Mouse (Mus musculus) right cerebral cortex, postnatal 25 days (tissue): ENCODE results near the gene Lgalsl.

Experiments
- DNase-seq: peaks from one replicate; pipeline ENCODE4 v3.0.0; 2022

The Lgalsl gene

DNA sequence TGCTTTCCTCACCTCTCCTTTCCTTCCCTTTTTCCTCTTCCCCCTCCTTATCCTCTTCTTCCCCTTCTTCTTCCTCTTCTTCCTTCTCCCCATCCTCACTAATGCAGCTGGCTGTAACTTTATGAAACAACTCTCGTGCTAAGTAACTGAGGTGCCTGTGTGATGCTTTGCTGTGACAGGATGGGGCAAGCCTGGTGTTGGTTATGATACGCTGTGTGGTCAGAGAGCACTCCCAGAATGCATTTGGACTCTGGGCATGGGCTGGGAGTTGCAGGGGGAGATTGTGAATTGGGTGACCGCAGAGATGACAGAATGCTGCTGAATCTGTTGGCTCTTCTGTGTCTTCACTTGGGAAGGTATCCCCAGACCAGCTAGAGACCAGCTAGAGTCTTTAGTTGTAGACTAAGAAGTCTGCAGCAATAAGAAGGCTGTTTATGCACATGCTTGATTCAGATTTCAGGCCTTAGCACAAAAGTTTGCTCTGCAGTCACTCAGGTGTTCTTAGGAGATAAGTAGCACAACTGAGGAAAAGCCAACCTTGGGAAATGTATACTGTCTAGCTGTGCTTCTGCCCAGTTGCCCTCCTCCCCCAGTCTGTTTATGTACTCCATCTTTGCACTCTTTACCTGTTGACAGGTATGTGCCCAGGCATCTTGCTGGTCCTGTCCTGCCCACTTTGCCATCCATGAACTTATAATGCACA, 51.8 kb downstream of the Lgalsl start:
- no peak for DNase-seq

DNA sequence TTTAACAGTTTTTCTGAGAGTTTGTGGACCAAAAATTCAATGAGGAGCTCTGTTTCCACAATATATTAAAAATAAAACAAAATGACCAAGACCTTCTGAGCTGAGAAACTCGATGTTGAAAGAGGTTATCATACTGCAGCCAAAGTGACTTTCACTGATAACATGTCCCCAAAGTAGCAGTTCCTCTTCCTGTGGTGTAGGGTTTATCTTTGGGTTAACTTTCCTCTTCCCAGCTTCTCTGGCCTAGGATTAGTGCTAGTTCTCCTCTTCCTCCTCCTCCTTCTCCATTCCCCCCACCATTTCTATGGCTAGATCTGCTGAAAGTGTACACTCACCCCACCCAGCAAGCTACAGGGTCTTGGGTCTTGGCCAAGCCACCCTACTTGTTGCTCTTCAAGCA, 52.6 kb downstream of the Lgalsl start:
- DNase-seq, result no peak

- DNase-seq, result no peak
These were observed 54.2 kb downstream of the Lgalsl start for GRCm38 (mm10) chr11:20776668-20777067.
